Mouse (Mus musculus) liver, adult 2 months (tissue): ENCODE data around the gene Kras. TPM values are rescaled to one million over a fixed set of nuclear protein-coding genes. Genes with fewer than 3 reads are reported as not detected.

ENCODE experiments used
- DNase-seq: peaks from one replicate; pipeline ENCODE4 v3.0.0-alpha.2; 2011; ENCODE audit warnings: low read depth, low spot score; ENCODE audit errors: extremely low read depth
- H3K27ac ChIP-seq: fragments of 200-500 bp; replicated peaks from 2 replicates; pipeline ENCODE4 v1.5.1; 2012; ENCODE audit warnings: low read depth, mild to moderate bottlenecking, control low read depth, inconsistent platforms, low read length; ENCODE audit not compliant: insufficient read depth
- H3K27me3 ChIP-seq: fragments of 200-500 bp; 2 replicates; pipeline ENCODE4 v1.6.1; 2012; ENCODE audit warnings: mild to moderate bottlenecking, moderate library complexity, low read length, inconsistent platforms; ENCODE audit not compliant: control insufficient read depth, insufficient read depth
- H3K36me3 ChIP-seq: fragments of 200-500 bp; 2 replicates; pipeline ENCODE4 v1.6.1; 2012; ENCODE audit warnings: low read length, inconsistent platforms; ENCODE audit not compliant: control insufficient read depth, insufficient read depth
- H3K4me1 ChIP-seq: fragments of 200-500 bp; 2 replicates; pipeline ENCODE4 v1.6.1; 2011; ENCODE audit warnings: low read length; ENCODE audit not compliant: control insufficient read depth, insufficient read depth
- H3K4me3 ChIP-seq: fragments of 200-500 bp; 2 replicates; pipeline ENCODE4 v1.5.1; 2011; ENCODE audit warnings: low read depth, mild to moderate bottlenecking, control low read depth, low read length, moderate library complexity; ENCODE audit not compliant: insufficient read depth
- H3K79me2 ChIP-seq: fragments of 200-500 bp; 2 replicates; pipeline ENCODE4 v1.6.1; 2012; ENCODE audit warnings: inconsistent platforms, mild to moderate bottlenecking, low read length, moderate library complexity; ENCODE audit not compliant: control insufficient read depth, insufficient read depth
- H3K9ac ChIP-seq: fragments of 200-500 bp; 2 replicates; pipeline ENCODE4 v1.6.1; 2012; ENCODE audit warnings: low read depth, mild to moderate bottlenecking, control low read depth, inconsistent platforms, low read length
- CTCF ChIP-seq: fragments of 200-500 bp; IDR thresholded peaks from 2 replicates; pipeline ENCODE4 v1.5.1; 2011; ENCODE audit warnings: low read depth, low read length, control low read depth
- POLR2A ChIP-seq: fragments of 200-500 bp; IDR thresholded peaks from 2 replicates; pipeline ENCODE4 v1.6.1; 2011; ENCODE audit warnings: low read length, control low read depth; ENCODE audit not compliant: insufficient read depth; ENCODE audit errors: extremely low read depth
- WGBS: fragments of 180-500 bp; shearing (Covaris S2); methylation state at CpG from one replicate; pipeline ENCODE4 v1.1.7; 2018; 5-methylcytosine and 5-hydroxymethylcytosine counted together
- polyA plus RNA-seq: library from polyadenylated mRNA; depleted of rRNA; stranded (reverse); fragments of >200 nt; gene quantifications from 2 replicates; pipeline ENCODE4 v1.2.3, GENCODE M21; 2012
- total RNA-seq: library from RNA; depleted of rRNA; stranded (reverse); fragments of >200 nt; gene quantifications from 2 replicates; pipeline ENCODE4 v1.2.3, GENCODE M21; 2014

Kras gene
- total and polyA plus RNA-seq, 2 experiments, result 8.4 to 9.9 TPM

DNA sequence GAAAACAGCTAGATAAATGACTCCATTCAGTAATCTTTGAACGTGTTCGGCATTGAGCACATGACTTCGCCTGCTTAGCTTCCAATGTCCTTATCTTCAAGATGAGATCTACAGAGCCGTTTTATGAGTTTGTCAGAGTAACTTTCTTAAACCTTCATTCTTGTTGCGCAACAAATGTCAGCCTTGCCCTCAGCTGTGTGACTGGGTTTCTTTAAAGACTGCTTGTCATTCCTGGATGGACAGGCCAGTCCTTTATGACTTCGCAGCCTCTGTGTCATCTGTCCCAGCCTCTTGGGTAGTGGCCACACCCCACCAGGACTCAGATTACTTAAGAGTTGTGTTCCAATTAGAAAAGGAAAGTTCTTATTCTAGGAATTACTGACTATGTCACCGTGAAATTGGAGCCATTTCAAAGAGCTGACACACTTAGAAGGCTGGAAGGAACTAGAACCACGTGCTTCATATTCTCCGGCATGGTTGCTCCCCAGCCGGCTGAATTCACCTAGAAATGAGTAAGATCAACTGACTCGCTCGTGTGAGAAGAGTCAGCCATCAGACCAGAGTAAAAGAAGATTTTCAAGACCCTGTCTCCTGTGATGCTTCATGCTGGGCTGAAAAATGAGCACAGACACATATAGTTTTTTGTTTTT lies 24.1 kb upstream of the Kras start:
- H3K27ac ChIP-seq, result no peak overlapping the region
- WGBS, result 89% methylated on average over 12 of the region's 12 CpGs
- no peak for DNase-seq

DNA sequence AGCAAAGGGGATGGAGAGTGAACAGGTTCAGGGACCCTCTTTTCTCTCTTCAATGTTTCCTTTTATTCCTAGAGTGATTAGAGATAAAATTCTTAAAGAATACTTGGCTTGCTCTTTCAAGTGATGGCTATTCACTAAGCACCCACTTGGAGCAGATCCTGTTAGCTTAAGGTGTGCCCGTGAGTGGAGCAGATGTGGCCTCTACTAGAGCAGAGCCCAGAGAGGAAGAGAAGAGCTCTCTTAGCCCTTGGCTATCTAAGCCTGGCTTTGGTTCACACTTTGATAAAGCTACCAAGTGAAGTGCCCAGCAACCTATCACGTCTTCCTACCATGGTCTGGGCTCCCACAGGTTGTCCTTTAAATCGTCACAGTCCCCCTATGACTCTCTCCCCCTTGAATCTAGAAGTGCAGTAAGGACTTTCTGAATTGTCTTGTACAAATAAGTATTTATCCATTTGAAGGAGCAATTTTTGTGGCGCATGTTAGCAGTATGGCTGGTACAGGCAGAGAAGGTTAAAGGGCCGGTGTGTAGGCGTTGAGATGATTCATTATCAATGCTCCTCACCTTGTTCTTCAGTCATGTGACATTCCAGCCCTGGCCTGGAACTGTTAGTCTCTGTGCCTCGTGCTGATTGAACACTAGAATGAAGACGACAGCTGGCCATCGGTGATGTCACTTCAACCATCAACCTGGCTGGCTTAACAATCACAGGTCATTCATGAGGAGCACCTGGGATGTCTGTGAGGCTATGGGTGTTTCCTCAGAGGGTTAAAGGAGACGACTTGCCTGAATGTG lies 22.3 kb upstream of the Kras start:
- no peak for DNase-seq
- no peak overlapping the region for H3K9ac ChIP-seq
- no peak for TF ChIP-seq POLR2A
- no peak for TF ChIP-seq CTCF
- no peaks in the 10 kb centered on the region for H3K79me2 ChIP-seq
- no peak overlapping the region for H3K4me3 ChIP-seq
- H3K27me3 ChIP-seq, result no peaks in the 10 kb centered on the region
- no peaks in the 10 kb centered on the region for H3K36me3 ChIP-seq
- 85% methylated on average over 10 of the region's 10 CpGs for WGBS
- peaks cover 7% of the 10 kb centered on the region; the same call in 1 of the 2 replicates for H3K4me1 ChIP-seq
- no peak overlapping the region for H3K27ac ChIP-seq

More for the DNA sequence above, 24.1 kb upstream of the Kras start:
- Histone ChIP-seq H3K4me3 (no peak overlapping the region), H3K79me2 (no peaks in the 10 kb centered on the region), H3K27me3 (no peaks in the 10 kb centered on the region), H3K9ac (no peak overlapping the region), H3K36me3 (no peaks in the 10 kb centered on the region), H3K4me1 (peaks cover 7% of the 10 kb centered on the region; the same call in 1 of the 2 replicates)
- TF ChIP-seq POLR2A (no peak), CTCF (no peak)

DNA sequence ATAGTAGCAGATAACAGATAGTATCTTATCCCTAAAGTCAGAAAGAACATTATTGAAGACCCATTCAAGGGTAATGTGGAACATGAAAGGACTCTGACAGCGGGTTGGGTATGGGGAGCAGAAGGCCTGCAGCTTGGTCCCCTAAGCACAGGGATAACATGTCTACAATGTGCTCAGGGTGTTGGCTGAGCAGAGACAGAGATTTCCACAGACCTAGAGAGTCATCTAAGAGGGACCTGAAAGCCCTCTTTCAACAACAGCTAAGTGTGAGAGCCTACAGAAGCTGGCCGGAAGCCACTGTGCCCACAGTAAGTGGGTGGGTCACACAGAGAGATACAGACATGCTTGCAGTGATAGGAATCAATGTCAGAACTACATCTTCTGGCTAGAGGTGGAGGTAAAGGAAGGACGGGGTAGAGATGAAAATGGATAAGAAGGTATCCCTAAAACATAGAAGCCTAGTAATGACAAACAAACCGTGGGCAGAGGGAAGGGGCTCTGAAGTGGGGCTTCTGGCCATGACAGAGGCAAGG lies 19.3 kb upstream of the Kras start:
- no peak for TF ChIP-seq CTCF
- TF ChIP-seq POLR2A, result no peak

DNA sequence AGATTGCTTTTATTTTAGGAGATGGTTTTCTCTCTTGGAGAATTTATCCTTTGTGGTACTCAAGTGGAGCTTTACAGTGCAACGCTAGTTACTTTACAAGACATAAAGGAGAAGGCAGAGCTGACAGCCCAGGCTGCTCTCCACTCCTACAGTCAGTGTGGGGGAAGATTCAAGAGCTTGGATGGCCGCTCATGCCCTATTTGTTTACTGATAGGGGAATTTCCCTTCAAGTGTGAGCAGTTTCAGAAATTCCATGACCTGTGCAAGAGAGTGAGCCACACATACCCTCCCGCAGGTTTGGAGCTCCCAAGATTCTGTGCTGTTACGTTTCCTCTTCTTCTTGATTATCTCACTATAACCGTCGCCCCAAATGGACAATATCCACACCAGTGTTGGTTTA lies 17.7 kb upstream of the Kras start:
- Histone ChIP-seq H3K79me2 (no peaks in the 10 kb centered on the region), H3K27me3 (no peaks in the 10 kb centered on the region), H3K27ac (no peak overlapping the region), H3K36me3 (no peaks in the 10 kb centered on the region), H3K4me1 (no peaks in the 10 kb centered on the region), H3K9ac (no peak overlapping the region), H3K4me3 (no peak overlapping the region)
- WGBS, result 77% methylated on average over 6 of the region's 6 CpGs
- no peak for TF ChIP-seq CTCF
- TF ChIP-seq POLR2A, result no peak
- no peak for DNase-seq

More for the DNA sequence above, 19.3 kb upstream of the Kras start:
- no peaks in the 10 kb centered on the region for H3K4me1 ChIP-seq
- H3K36me3 ChIP-seq, result no peaks in the 10 kb centered on the region
- H3K27me3 ChIP-seq, result no peaks in the 10 kb centered on the region
- no peak overlapping the region for H3K27ac ChIP-seq
- no peak overlapping the region for H3K9ac ChIP-seq
- WGBS, result 92% methylated on average over 4 of the region's 4 CpGs
- DNase-seq, result no peak
- no peak overlapping the region for H3K4me3 ChIP-seq
- H3K79me2 ChIP-seq, result no peaks in the 10 kb centered on the region

DNA sequence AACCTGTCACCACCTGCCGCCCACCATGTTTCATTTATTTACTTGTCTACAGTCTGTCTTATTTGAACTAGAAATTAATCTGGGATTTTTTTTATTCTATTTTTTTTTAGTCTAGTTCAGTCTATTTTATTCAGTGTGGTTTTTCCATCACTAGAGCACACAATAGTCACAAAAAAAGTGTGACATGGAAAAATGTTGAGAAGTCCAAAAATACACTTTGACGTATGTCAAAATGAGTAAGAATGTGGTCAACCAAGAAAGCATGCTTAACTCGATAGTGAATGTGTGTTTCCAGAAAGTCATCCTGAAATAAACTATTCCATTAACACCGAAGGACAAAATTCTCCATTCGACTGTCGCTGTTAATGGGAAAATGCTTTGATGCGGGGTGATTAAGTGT lies 12.3 kb upstream of the Kras start:
- Histone ChIP-seq H3K27ac (no peak overlapping the region), H3K4me3 (no peak overlapping the region), H3K27me3 (no peaks in the 10 kb centered on the region), H3K79me2 (no peaks in the 10 kb centered on the region), H3K9ac (no peak overlapping the region), H3K36me3 (no peaks in the 10 kb centered on the region), H3K4me1 (no peaks in the 10 kb centered on the region)
- TF ChIP-seq POLR2A (no peak), CTCF (no peak)
- 94% methylated on average over 7 of the region's 7 CpGs for WGBS
- DNase-seq, result no peak
